Mouse (Mus musculus) urinary bladder, postnatal 14 days (tissue): ENCODE measurements around the gene Rsl24d1.
"Not testable (repeated sequence)": the region's sequence is repeated elsewhere in the genome, so short reads cannot be mapped to it uniquely, and the experiment has no call there.

Experiments
- DNase-seq: peaks from one replicate; pipeline ENCODE4 v3.0.0; 2021; ENCODE audit warnings: low spot score

Rsl24d1 gene

GRCm38 (mm10) chr9:73112919-73113906 lies at the start of gene Rsl24d1:
Gene Rsl24d1, plus strand, starts transcription at chr9:73113426.
- peak; percentile 83 for DNase-seq

- DNase-seq, result no peak
These were observed 49.5 kb upstream of the Rsl24d1 start for GRCm38 (mm10) chr9:73063621-73064290.

- DNase-seq, result no peak
These were observed 46.1 kb upstream of the Rsl24d1 start for GRCm38 (mm10) chr9:73067086-73067485.

GRCm38 (mm10) chr9:73068230-73068679 lies 45.0 kb upstream of the Rsl24d1 start:
- DNase-seq, result peak; percentile 28

- no peak for DNase-seq
These were observed 44.5 kb upstream of the Rsl24d1 start for GRCm38 (mm10) chr9:73068688-73069087.

- no peak for DNase-seq
These were observed 42.1 kb upstream of the Rsl24d1 start for GRCm38 (mm10) chr9:73070971-73071659.

GRCm38 (mm10) chr9:73072426-73072825 lies 40.8 kb upstream of the Rsl24d1 start:
- DNase-seq, result no peak

GRCm38 (mm10) chr9:73073169-73073568 lies 40.1 kb upstream of the Rsl24d1 start:
- no peak for DNase-seq

GRCm38 (mm10) chr9:73079349-73079748 lies 33.9 kb upstream of the Rsl24d1 start:
- not testable (repeated sequence) for DNase-seq

GRCm38 (mm10) chr9:73079801-73080325 lies 33.4 kb upstream of the Rsl24d1 start:
- DNase-seq, result no peak

GRCm38 (mm10) chr9:73082291-73083000 lies 30.8 kb upstream of the Rsl24d1 start:
- DNase-seq, result no peak

GRCm38 (mm10) chr9:73083956-73084355 lies 29.3 kb upstream of the Rsl24d1 start:
- DNase-seq, result no peak

- no peak for DNase-seq
These were observed 27.4 kb upstream of the Rsl24d1 start for GRCm38 (mm10) chr9:73085845-73086244.

- no peak for DNase-seq
These were observed 26.1 kb upstream of the Rsl24d1 start for GRCm38 (mm10) chr9:73087121-73087520.

- no peak for DNase-seq
These were observed 25.6 kb upstream of the Rsl24d1 start for GRCm38 (mm10) chr9:73087581-73087980.

- DNase-seq, result peak; percentile 36
These were observed 23.9 kb upstream of the Rsl24d1 start for GRCm38 (mm10) chr9:73089222-73089920.

GRCm38 (mm10) chr9:73090121-73090520 lies 23.1 kb upstream of the Rsl24d1 start:
- no peak for DNase-seq

GRCm38 (mm10) chr9:73091747-73092146 lies 21.5 kb upstream of the Rsl24d1 start:
- no peak for DNase-seq

- DNase-seq, result no peak
These were observed 18.6 kb upstream of the Rsl24d1 start for GRCm38 (mm10) chr9:73094580-73094979.

- no peak for DNase-seq
These were observed 15.3 kb upstream of the Rsl24d1 start for GRCm38 (mm10) chr9:73097898-73098297.

- DNase-seq, result no peak
These were observed 11.7 kb upstream of the Rsl24d1 start, which contains the start of gene Khdc3 for GRCm38 (mm10) chr9:73101536-73101935. Gene Khdc3, plus strand, starts transcription at chr9:73101836.
